ENCODE assay signal across 8 mouse cellular contexts in genomic region chr5:8622596-8623231, GRCm38 (mm10). TPM values are rescaled to one million over a fixed set of nuclear protein-coding genes. Genes with fewer than 3 reads are reported as not detected.
DNase-seq lines count a peak whose midpoint lies in the region; ATAC-seq lines count a peak whose summit lies in the region.

Rundc3b (minus strand) TSS chr5:8622952.

- ATAC-seq in intestine, embryonic 14.5 days (replicated peaks; ENCODE audit: low FRiP score, low TSS enrichment, low read depth), result peak; percentile 100
- peak; percentile 96 for ATAC-seq in megakaryocyte progenitor cell, adult 5-6 weeks (replicated peaks; ENCODE audit: poor library complexity)

- intact Hi-C loops in gastrocnemius, postnatal 36 days (cut with DNase I), result no loop called here
- intact Hi-C loops in left cerebral cortex, postnatal 10 days (cut with DNase I), result no loop called here

- peak within 1 kb of the TSS; percentile 36 for H3K27ac ChIP-seq in intestine, embryonic 14.5 days (ENCODE audit: low read depth)

- H3K27me3 ChIP-seq in intestine, embryonic 14.5 days (replicated peaks; ENCODE audit: control insufficient read depth, insufficient read depth, low read length), result no peaks in the 10 kb centered on the region

- H3K9me3 ChIP-seq in intestine, embryonic 14.5 days (ENCODE audit: control insufficient read depth, low read length), result no peaks in the 10 kb centered on the region

- H3K4me3 ChIP-seq in intestine, embryonic 14.5 days (ENCODE audit: low read depth, low read length), result peak within 1 kb of the TSS; percentile 75

- H3K36me3 ChIP-seq in intestine, embryonic 14.5 days (ENCODE audit: control insufficient read depth, insufficient read depth, low read length), result no peaks in the 10 kb centered on the region

- under 1% methylated on average over 53 of the region's 74 CpGs for WGBS in intestine, embryonic 14.5 days

- H3K4me1 ChIP-seq in intestine, embryonic 14.5 days (replicated peaks; ENCODE audit: control insufficient read depth, insufficient read depth, low read length), result no peaks in the 10 kb centered on the region

- H3K9ac ChIP-seq in intestine, embryonic 14.5 days (ENCODE audit: low read length), result peak within 1 kb of the TSS; percentile 66

- peak; percentile 83 to 85 for DNase-seq in adrenal gland, adult 18-20 months (ENCODE audit: low spot score in 2 of 2)
- peak; percentile 97 for DNase-seq in embryo, embryonic 10.5 days (ENCODE audit: low spot score)
- peak; percentile 62 to 64 for DNase-seq in gastrocnemius, postnatal 36 days
- DNase-seq in intestine, embryonic 14.5 days (ENCODE audit: low spot score), result peak; percentile 91
- peak; percentile 91 to 95 for DNase-seq in left cerebral cortex, postnatal 10 days (ENCODE audit: extremely low spot score in 1 of 2, low spot score in 2 of 2)
- DNase-seq in right cerebral cortex, postnatal 14 days, result peak; percentile 93
- DNase-seq in urinary bladder, postnatal 25 days (ENCODE audit: low spot score), result peak; percentile 62

- H3K4me2 ChIP-seq in intestine, embryonic 14.5 days (ENCODE audit: low read length), result peak within 1 kb of the TSS; percentile 83

RNA-seq across cellular contexts. Expression of gene Rundc3b, which starts in this region (rescaled TPM):
- total RNA-seq in adrenal gland, adult 18-20 months (2021), result 1 to 10 TPM; 3.7 to 4.1 TPM
- total RNA-seq in gastrocnemius, postnatal 36 days (2021), result under 1 TPM; 0.10 to 0.23 TPM
- 8.6 and 9.1 TPM in 2 replicates for polyA plus RNA-seq in intestine, embryonic 14.5 days (2014; fragmentation: Nextera tagmentation; extraction: Ambion mirVana)
- 10 to 100 TPM; 46.0 to 48.0 TPM for total RNA-seq in left cerebral cortex, postnatal 10 days (2021)
- 0.42 and 1.5 TPM in 2 replicates for total RNA-seq in megakaryocyte progenitor cell, adult 5-6 weeks (2015)
- total RNA-seq in megakaryocyte progenitor cell, adult 5-6 weeks (2017), result 0.17 and 0.81 TPM in 2 replicates

Comparison
In these comparisons a context has a peak if more than half of its experiments do, and no peak if none do; other contexts are left out.
1. Peak in every context shown above with its lines: DNase-seq, ATAC-seq, H3K4me3 ChIP-seq and H3K27ac ChIP-seq.
2. RNA of gene Rundc3b (total RNA-seq): 46.0 to 48.0 TPM in left cerebral cortex, postnatal 10 days; 3.7 to 4.1 TPM in adrenal gland, adult 18-20 months, 0.17 to 1.5 TPM in megakaryocyte progenitor cell, adult 5-6 weeks and 0.10 to 0.23 TPM in gastrocnemius, postnatal 36 days; every median in the first group is over 4 times any median in the second.
3. Peak in DNase-seq in gastrocnemius, postnatal 36 days; RNA of the gene not detected or under 1 TPM.